Mouse (Mus musculus): ENCODE measurements at regions not wholly inside any gene's neighbourhood (a gene's known extent, or its start where the extent isn't known, plus 50 kb on each side); places are given as distances from the start of the nearest gene placed in this dataset.

DNA sequence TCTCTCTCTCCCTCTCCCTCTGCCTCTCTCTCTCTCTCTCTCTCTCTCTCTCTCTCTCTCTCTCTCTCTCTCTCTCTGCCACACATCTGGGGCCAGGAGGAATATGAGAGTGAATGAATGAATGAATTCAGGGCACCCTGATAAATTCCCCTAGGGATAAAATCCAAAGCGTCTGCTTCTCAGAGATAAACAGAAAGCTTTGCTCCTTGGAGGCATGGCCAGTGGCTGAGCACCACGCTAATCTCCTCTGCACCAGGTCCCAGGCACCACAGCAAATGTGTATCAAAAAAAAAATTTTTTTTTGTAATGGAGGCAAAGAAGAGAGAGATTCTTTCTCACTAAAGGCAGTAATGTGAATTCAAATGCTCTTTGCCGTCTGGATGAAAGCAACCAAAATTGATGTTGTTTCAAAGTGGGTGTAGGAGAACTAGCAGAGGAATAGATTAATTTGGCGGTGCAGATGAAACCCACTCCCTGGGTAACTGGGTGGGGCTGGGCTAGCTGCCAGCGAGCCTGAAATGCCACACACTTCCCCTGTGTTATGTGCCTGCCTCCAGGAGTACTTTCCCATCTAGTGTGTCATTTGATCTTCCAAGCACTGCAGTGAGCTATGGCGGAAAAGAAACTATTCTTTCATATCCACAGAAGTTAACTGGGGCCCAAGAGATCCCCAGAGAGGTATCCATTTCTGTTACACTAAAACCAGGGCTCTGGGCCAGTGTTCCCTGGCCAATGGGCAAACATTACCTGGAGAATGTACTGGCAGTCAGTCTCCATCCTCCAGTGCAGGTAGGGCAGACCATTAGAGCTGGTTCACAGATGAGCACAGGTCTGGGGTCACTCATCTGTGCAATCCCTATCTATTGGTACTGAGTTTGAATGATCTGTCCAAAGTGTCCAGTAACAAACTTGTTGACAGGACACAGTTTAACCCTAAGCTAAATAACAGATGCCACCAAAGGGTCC, 89.6 kb upstream of the Kirrel3 start:
- peaks cover 12% of the 10 kb centered on the region for H3K4me1 ChIP-seq
- H3K9me3 ChIP-seq: no peaks in the 10 kb centered on the region
- no peak overlapping the region for H3K4me3 ChIP-seq
- peak overlapping the region; percentile 14; the same call in 1 of the 2 replicates for H3K4me2 ChIP-seq (replicated peaks)
- H3K9ac ChIP-seq: no peak overlapping the region
- H3K27me3 ChIP-seq: 0 out of 2 replicates have a peak, but pooled peaks cover 3% of the 10 kb centered on the region
- H3K27ac ChIP-seq: peak overlapping the region; percentile 48
- 21% methylated on average over 6 of the region's 6 CpGs for WGBS
- peak; percentile 91 for ATAC-seq (ENCODE audit: low FRiP score, low read depth)
- no peaks in the 10 kb centered on the region for H3K36me3 ChIP-seq

DNA sequence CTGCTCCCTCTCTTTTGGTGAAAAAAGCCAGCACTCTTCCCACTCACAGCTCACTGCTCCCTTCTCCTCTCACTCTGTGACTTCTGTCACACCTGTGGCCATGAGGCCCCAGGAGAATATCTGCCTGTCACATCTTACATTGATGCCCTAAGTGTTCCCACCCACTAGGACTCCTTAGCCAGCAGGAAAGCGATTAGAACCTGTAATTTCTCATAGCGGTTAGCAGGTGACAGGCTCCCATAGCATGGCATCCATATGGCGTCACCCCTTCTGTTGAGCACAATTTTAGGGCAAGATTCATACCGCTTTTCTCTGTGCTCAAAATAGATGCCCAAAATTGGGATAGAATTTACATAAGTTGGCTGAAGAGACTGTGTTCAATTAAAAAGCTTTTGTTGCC, 74.0 kb upstream of the Kirrel3 start:
- H3K27me3 ChIP-seq: no peaks in the 10 kb centered on the region

DNA sequence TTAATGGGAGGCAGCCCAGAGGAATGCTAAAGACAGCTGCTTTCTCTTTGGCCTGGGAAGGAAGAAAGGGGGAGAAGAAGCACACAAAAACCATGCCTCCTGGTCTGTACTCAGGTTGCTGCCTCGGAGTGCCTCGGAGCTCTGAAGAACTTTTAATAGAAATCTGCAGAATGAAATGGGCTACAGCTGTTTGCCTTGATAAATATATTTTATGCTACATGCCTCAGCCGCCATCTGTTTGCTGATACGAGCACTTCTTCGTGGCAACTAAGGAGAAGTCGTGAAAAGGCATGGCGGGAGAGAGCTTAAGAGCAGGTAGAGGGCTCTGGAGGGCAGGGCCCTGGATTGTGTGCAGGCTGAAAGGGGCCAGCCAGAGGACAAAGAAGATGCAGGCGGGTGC, 69.5 kb upstream of the Kirrel3 start:
- Histone ChIP-seq H3K27me3 (0 out of 2 replicates have a peak, but pooled peaks cover 2% of the 10 kb centered on the region), H3K9me3 (no peaks in the 10 kb centered on the region), H3K9ac (peak overlapping the region; percentile 19; the same call in 1 of the 2 replicates), H3K4me2 (replicated peaks) (no peak overlapping the region), H3K4me1 (0 out of 2 replicates have a peak, but pooled peaks cover 9% of the 10 kb centered on the region), H3K36me3 (no peaks in the 10 kb centered on the region), H3K27ac (peak overlapping the region; percentile 39; the same call in 1 of the 2 replicates), H3K4me3 (no peak overlapping the region)
- WGBS: 47% methylated on average over 8 of the region's 8 CpGs
- ATAC-seq (ENCODE audit: low FRiP score, low read depth): no peak

More for the DNA sequence above, 74.0 kb upstream of the Kirrel3 start:
- H3K4me3 ChIP-seq: no peak overlapping the region
- no peak overlapping the region for H3K4me2 ChIP-seq (replicated peaks)
- no peak overlapping the region for H3K9ac ChIP-seq
- H3K4me1 ChIP-seq: 0 out of 2 replicates have a peak, but pooled peaks cover 9% of the 10 kb centered on the region
- 78% methylated on average over 4 of the region's 4 CpGs for WGBS
- no peaks in the 10 kb centered on the region for H3K36me3 ChIP-seq
- H3K27ac ChIP-seq: no peak overlapping the region
- no peak for ATAC-seq (ENCODE audit: low FRiP score, low read depth)
- no peaks in the 10 kb centered on the region for H3K9me3 ChIP-seq

- Histone ChIP-seq H3K36me3 (no peaks in the 10 kb centered on the region), H3K9ac (no peak overlapping the region), H3K27ac (no peak overlapping the region), H3K4me2 (replicated peaks) (no peak overlapping the region), H3K4me1 (peaks cover 21% of the 10 kb centered on the region; the same call in 1 of the 2 replicates), H3K9me3 (no peaks in the 10 kb centered on the region), H3K4me3 (no peak overlapping the region), H3K27me3 (0 out of 2 replicates have a peak, but pooled peaks cover 2% of the 10 kb centered on the region)
- WGBS: 92% methylated on average over 8 of the region's 8 CpGs
- ATAC-seq (ENCODE audit: low FRiP score, low read depth): no peak
These were observed 67.6 kb upstream of the Kirrel3 start for GRCm38 (mm10) chr9:34418100-34418499.

DNA sequence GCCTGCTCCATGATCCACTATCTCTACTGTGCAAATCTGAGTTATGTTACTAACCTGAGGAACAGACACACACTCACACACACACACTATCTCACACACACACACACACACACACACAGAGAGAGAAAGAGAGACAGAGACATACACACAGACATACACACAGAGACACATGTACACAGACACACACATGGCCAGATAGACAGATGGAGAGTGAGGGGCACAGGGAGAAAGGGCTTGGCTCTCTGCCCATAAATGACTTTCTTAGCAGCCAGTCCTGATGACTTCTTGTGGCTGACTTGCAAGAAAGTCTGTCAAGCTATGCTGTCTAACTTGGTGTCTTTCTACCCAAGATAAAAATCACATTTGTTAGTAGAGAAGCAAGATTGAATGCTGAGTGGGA, 63.7 kb upstream of the Kirrel3 start:
- Histone ChIP-seq H3K27me3 (0 out of 2 replicates have a peak, but pooled peaks cover 2% of the 10 kb centered on the region), H3K4me3 (no peak overlapping the region), H3K4me2 (replicated peaks) (no peak overlapping the region), H3K4me1 (peaks cover 16% of the 10 kb centered on the region; the same call in 1 of the 2 replicates), H3K9me3 (no peaks in the 10 kb centered on the region), H3K36me3 (no peaks in the 10 kb centered on the region), H3K27ac (no peak overlapping the region), H3K9ac (no peak overlapping the region)
- no peak for ATAC-seq (ENCODE audit: low FRiP score, low read depth)

DNA sequence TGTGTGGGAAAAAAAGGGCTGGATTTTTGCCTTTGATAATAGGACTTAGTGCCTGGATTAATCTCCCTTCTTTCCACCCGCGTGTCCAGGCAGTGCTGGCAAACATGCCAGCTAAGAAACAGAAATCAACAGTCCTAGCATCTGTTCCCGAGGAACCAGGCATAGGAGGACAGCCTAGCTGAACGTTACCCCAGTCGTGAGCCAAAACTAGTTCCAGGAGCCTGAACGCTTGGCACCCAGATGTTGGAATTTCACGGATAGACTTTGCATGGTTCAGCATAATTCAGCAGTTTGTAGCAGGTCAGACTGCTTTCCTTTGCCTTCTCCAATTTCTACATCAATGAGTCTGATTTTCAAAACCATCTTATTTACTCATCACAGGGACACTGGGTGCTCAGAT, 62.6 kb upstream of the Kirrel3 start:
- WGBS: 44% methylated on average over 7 of the region's 7 CpGs
- no peak for ATAC-seq (ENCODE audit: low FRiP score, low read depth)

GRCm38 (mm10) chr9:34426589-34426988, 59.1 kb upstream of the Kirrel3 start:
- WGBS: 81% methylated on average over 4 of the region's 4 CpGs
- Histone ChIP-seq H3K36me3 (no peaks in the 10 kb centered on the region), H3K4me2 (replicated peaks) (no peak overlapping the region), H3K27me3 (no peaks in the 10 kb centered on the region), H3K9ac (no peak overlapping the region), H3K9me3 (no peaks in the 10 kb centered on the region), H3K4me1 (peaks cover 31% of the 10 kb centered on the region), H3K4me3 (no peak overlapping the region), H3K27ac (no peak overlapping the region)
- ATAC-seq (ENCODE audit: low FRiP score, low read depth): no peak

More for the DNA sequence above, 62.6 kb upstream of the Kirrel3 start:
- Histone ChIP-seq H3K4me3 (no peak overlapping the region), H3K36me3 (no peaks in the 10 kb centered on the region), H3K27ac (no peak overlapping the region; the same call in 1 of the 2 replicates), H3K27me3 (0 out of 2 replicates have a peak, but pooled peaks cover 2% of the 10 kb centered on the region), H3K9me3 (no peaks in the 10 kb centered on the region), H3K4me2 (replicated peaks) (no peak overlapping the region), H3K4me1 (peaks cover 25% of the 10 kb centered on the region), H3K9ac (no peak overlapping the region)

- peaks cover 22% of the 10 kb centered on the region for H3K4me1 ChIP-seq
- no peaks in the 10 kb centered on the region for H3K9me3 ChIP-seq
- WGBS: 47% methylated on average over 8 of the region's 8 CpGs
- no peak overlapping the region for H3K4me3 ChIP-seq
- H3K27ac ChIP-seq: no peak overlapping the region
- no peak overlapping the region for H3K4me2 ChIP-seq (replicated peaks)
- no peaks in the 10 kb centered on the region for H3K36me3 ChIP-seq
- H3K27me3 ChIP-seq: no peaks in the 10 kb centered on the region
- peak; percentile 19; the same call in 1 of the 2 replicates for ATAC-seq (ENCODE audit: low FRiP score, low read depth)
- no peak overlapping the region for H3K9ac ChIP-seq
These were observed 58.0 kb upstream of the Kirrel3 start for GRCm38 (mm10) chr9:34427711-34428110.
